Mouse (Mus musculus) large intestine, adult 2 months (tissue): ENCODE data around the gene Adamts8. TPM values are rescaled to one million over a fixed set of nuclear protein-coding genes. Genes with fewer than 3 reads are reported as not detected.

ENCODE experiments used
- DNase-seq: peaks from one replicate; pipeline ENCODE4 v3.0.0-alpha.2; 2012; ENCODE audit warnings: low read depth, low spot score
- WGBS: fragments of 180-500 bp; shearing (Covaris S2); methylation state at CpG from one replicate; pipeline ENCODE4 v1.1.7; 2018; 5-methylcytosine and 5-hydroxymethylcytosine counted together
- polyA plus RNA-seq: library from polyadenylated mRNA; depleted of rRNA; stranded (reverse); fragments of >200 nt; gene quantifications from 2 replicates; pipeline ENCODE4 v1.2.3, GENCODE M21; 2012; rRNA removed

The Adamts8 gene
- 1.1 and 1.2 TPM in 2 replicates for polyA plus RNA-seq

GRCm38 (mm10) chr9:30942512-30943313 lies at the start of gene Adamts8:
TSS of gene Adamts8 (plus strand) at chr9:30942562.
- under 1% methylated on average over 96 of the region's 96 CpGs for WGBS
- DNase-seq = no peak

- peak; percentile 43 for DNase-seq
- WGBS = 28% methylated on average over 3 of the region's 3 CpGs
These were observed 46.7 kb upstream of the Adamts8 start for GRCm38 (mm10) chr9:30895618-30896017.

DNA sequence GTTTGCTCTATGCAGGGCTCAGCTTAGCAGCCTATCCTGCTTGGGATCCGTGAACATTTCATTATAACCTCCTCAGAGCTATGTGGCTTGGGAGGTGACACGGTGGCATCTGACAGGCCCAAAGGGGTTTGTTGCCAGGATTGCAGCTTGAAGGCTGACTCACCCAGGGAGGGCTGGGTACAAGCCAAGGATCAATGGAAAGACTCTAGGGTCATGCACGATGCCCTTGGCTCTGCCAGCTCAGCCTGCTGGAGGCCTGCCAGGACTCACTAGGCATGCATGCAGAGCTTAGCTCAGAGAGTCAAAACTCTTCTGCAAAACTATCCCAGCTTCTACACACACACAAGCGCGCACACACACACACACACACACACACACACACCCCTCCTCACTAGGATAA lies 45.6 kb upstream of the Adamts8 start:
- WGBS = 34% methylated on average over 5 of the region's 5 CpGs
- DNase-seq = peak; percentile 80

- DNase-seq = no peak
- 20% methylated on average over 2 of the region's 2 CpGs for WGBS
These were observed 45.2 kb upstream of the Adamts8 start for GRCm38 (mm10) chr9:30897169-30897568.

- 94% methylated on average over 19 of the region's 19 CpGs for WGBS
These were observed 40.2 kb upstream of the Adamts8 start for GRCm38 (mm10) chr9:30902152-30902551.

GRCm38 (mm10) chr9:30902641-30903040 lies 39.7 kb upstream of the Adamts8 start:
- no peak for DNase-seq
- 97% methylated on average over 7 of the region's 7 CpGs for WGBS

More at GRCm38 (mm10) chr9:30902152-30902551, 40.2 kb upstream of the Adamts8 start:
- no peak for DNase-seq

DNA sequence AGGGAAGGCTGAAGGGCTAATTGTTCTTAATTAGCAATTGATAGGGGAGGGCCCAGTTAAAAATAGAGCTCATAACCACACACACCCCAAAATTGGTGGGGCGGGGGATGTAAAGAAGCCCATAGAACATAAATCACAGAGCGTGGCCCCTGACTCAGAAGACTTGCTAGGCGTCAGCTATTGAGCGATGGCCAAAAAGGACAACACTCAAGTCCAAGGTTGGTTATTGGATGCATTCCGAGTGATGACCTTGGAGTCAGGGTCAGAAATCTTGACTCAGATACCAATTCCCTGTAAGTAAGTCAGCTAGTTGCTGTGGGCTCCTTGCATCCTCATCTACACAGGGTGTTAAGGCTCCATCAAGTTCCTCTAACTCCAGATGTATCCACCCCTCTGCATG lies 39.1 kb upstream of the Adamts8 start:
- DNase-seq = no peak
- WGBS = 91% methylated on average over 5 of the region's 5 CpGs

- WGBS = 32% methylated on average over 10 of the region's 10 CpGs
- DNase-seq = no peak
These were observed 36.5 kb upstream of the Adamts8 start for GRCm38 (mm10) chr9:30905861-30906260.

GRCm38 (mm10) chr9:30906426-30906825 lies 35.9 kb upstream of the Adamts8 start:
- 68% methylated on average over 4 of the region's 4 CpGs for WGBS

DNA sequence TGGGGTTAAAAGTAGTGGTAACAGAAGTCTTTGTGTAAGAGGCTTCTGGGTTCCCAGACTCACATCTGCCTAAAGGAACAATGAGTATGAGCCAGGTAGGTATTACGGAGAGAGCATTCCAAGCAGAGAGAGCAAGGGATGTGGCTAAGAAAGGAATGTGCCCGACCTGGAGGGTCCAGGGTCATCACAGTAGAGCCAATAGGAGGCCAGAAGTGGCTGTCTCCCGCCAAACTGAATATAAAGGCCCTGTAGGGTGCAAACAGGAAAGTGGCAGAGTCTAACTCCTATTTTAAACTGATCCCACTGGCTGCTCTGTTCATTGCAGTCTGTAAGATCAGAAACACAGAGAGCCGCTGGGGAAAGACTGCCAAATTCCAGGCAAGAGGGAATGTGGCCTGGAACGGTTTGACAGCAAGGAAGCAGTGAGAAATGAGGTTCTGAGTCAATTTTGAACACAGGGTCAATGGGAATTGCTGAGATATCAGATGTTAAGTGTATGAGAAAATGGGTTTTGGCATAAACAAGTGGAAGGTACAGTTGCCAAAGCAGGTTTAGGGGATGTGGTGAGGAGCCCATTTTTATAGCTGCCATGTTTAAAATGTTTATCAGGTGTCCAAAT lies 34.6 kb upstream of the Adamts8 start:
- no peak for DNase-seq
- 69% methylated on average over 5 of the region's 5 CpGs for WGBS

More at GRCm38 (mm10) chr9:30906426-30906825, 35.9 kb upstream of the Adamts8 start:
- no peak for DNase-seq

DNA sequence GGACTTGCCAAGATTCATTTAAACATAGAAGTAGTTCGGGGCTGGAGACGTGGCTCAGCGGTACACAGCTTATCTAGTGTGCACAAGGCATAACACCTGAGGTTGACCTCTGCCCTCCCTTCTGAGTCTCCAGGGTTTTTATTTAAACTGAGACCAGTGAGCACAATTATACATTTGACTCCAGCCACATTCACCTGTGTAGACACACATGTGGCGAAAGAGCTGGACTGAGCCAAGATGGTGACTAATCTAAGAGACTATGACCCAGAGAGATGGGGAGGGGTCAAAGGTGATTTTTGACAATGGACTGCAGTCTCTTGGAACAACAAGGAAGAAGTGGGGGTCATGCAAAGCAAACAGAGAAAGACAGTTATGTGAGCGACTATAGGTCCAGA lies 34.1 kb upstream of the Adamts8 start:
- WGBS = 66% methylated on average over 5 of the region's 5 CpGs
- no peak for DNase-seq

DNA sequence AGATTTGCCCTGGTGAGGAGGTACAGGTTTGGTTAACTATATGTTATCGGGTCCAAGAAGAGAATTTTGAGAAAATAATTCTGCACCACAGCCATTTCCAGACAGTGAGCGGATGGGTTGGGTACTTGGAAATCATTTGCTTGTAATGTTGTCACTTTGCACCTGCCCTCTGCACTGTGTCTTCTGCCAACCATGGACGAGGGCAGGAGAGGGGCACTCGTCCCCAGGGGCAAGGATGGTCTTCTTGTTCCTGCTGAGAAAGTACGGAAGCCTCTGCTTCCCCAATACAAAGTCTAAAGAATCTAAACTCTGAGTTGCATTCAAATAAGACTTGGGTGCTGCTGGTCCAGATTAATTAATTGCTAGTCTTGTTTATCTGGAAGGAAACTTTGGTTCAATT lies 33.4 kb upstream of the Adamts8 start:
- DNase-seq = no peak
- 85% methylated on average over 5 of the region's 5 CpGs for WGBS

DNA sequence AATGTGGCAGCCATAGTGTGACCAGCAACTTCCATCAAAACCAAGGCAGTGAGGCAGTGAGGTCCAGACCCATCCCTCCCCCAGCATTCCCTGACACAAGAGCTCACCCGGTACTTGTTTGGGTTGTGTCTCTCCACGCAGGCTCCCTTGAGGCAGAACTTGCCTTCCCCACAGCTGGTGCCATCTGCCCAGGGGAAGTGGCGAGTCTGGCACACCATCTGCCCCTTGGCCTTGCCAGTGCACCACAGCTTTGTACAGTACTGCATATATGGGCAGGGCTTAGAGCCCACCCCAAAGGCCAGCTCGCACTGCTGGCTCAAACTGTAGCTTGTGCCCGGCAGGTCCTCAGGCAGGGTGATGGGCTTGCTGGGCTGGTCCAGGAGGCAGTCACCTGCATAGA lies 31.9 kb upstream of the Adamts8 start:
- no peak for DNase-seq
- WGBS = 90% methylated on average over 5 of the region's 5 CpGs

GRCm38 (mm10) chr9:30912161-30912560 lies 30.2 kb upstream of the Adamts8 start:
- 37% methylated on average over 3 of the region's 3 CpGs for WGBS
- DNase-seq = no peak

DNA sequence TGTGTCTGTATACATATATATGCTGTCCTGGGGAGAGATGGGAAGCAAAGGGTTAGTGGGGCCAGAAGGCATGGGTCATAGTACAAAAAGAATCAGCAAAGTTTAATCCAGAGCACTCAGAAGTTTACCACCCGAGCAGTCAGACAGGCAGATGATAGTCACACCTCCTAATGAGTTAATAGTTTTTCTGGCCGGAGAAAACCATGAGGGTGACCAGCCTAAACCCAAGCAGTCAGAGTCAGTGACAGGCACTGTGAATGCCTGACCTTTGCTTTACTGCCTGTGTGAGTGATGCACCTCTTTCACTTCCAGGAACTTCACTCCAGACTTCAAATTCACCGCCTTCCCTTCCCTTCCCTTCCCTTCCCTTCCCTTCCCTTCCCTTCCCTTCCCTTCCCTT lies 28.9 kb upstream of the Adamts8 start:
- no peak for DNase-seq
- 33% methylated on average over 3 of the region's 3 CpGs for WGBS

DNA sequence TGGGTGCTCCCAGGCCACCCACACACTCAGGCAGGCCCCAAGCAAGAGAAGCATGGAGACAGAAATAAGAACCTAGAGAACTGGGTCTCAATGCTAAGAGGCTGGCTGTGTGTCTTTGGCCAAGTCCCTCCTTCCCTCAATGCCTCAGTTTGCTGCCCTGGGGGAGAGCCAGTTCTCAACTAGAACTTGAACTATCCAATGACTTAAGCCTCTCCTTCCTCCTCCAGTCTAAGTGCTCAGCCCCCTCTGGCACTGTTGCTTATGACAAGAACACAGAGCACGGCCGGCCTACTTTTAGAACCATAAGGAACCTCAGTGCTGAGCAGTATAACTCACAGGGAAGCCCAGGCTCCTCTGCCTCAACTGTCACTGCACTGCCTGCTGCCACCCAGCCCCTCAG lies 28.1 kb upstream of the Adamts8 start:
- WGBS = 84% methylated on average over 2 of the region's 2 CpGs
- DNase-seq = no peak

GRCm38 (mm10) chr9:30916266-30916968 lies 25.9 kb upstream of the Adamts8 start:
- DNase-seq = no peak
- WGBS = 85% methylated on average over 6 of the region's 6 CpGs

DNA sequence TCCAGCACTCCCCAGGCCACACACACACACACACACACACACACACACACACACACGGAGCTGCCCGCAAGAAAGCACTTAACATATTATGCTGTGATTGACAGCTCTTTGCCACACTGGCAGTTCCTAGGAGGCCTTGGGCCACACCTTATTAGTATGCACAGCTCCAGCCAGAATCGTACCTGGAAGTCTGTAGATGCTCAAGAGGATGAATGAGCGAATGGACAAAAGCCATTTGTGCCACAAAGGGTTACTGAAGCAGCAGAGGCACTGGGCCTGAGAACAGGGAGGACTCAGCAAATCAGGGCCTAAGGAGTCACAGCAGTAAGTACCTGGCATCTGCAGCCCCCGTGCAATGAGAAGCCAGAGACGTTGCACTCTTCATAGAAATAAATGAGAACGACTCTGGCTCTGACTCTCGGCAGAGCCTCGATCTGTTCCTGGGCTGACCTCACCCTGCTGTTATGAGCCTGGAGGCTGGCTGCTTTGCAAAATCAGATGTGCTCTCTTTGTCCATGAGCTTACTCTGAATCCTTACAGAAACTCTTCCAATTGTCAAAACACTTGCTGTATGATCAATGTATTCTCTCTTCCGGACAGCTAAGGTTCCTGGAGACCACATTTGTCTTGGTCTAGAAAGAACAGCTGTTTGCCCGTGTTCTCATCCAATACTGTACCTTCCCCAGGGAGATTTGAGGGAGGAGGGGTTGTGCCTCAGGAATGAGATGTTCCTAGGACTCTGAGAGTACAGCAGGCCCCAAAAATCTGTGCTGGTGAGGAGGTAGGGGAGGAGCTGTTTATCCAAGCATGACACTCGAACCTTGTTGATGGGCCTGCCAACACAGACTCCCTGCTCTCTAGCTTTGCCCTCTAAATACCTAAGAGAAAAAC lies 23.7 kb upstream of the Adamts8 start:
- WGBS = 31% methylated on average over 12 of the region's 12 CpGs
- DNase-seq = no peak

GRCm38 (mm10) chr9:30919686-30920085 lies 22.7 kb upstream of the Adamts8 start:
- 57% methylated on average over 9 of the region's 9 CpGs for WGBS
- no peak for DNase-seq

GRCm38 (mm10) chr9:30920736-30921135 lies 21.6 kb upstream of the Adamts8 start:
- DNase-seq = no peak
- 35% methylated on average over 6 of the region's 6 CpGs for whole genome bisulfite sequencing
